7 mouse cellular contexts compared by ENCODE assay signal in genomic region chr8:80493523-80494345, GRCm38 (mm10). TPM values are rescaled to one million over a fixed set of nuclear protein-coding genes. Genes with fewer than 3 reads are reported as not detected.
DNase-seq lines count a peak whose midpoint lies in the region; ATAC-seq and TF ChIP-seq lines count a peak whose summit lies in the region.

Gypa (plus strand) TSS chr8:80493781.

- H3K36me3 ChIP-seq in limb, embryonic 10.5 days = no peaks in the 10 kb centered on the region
- H3K36me3 ChIP-seq in neural tube, embryonic 13.5 days = no peaks in the 10 kb centered on the region

- H3K27ac ChIP-seq in embryonic fibroblast, embryonic 13.5 days (ENCODE audit: insufficient read depth, low read length) = no peak within 1 kb of the TSS
- H3K27ac ChIP-seq in limb, embryonic 10.5 days = peak within 1 kb of the TSS; percentile 61
- H3K27ac ChIP-seq in neural tube, embryonic 13.5 days (replicated peaks) = no peak within 1 kb of the TSS

- H3K27me3 ChIP-seq in limb, embryonic 10.5 days (ENCODE audit: low read depth, poor library complexity, severe bottlenecking) = no peaks in the 10 kb centered on the region
- H3K27me3 ChIP-seq in neural tube, embryonic 13.5 days = no peaks in the 10 kb centered on the region

- H3K9ac ChIP-seq in neural tube, embryonic 13.5 days = peak within 1 kb of the TSS; percentile 64

- peak; percentile 76 for DNase-seq in spleen, adult 12 weeks (ENCODE audit: low spot score)
- DNase-seq in spleen, adult 18-20 months = no peak
- no peak for DNase-seq in limb, embryonic 10.5 days (ENCODE audit: low spot score)
- DNase-seq in layer of hippocampus, postnatal 10 days (ENCODE audit: low spot score in 2 of 2) = no peak
- no peak for DNase-seq in layer of hippocampus, adult 18-20 months (ENCODE audit: low spot score in 2 of 2)

- TF ChIP-seq CTCF in embryonic fibroblast, embryonic 13.5 days (IDR thresholded peaks at IDR 0.05; ENCODE audit: borderline replicate concordance, insufficient read depth, low read length) = no peak

- no peaks in the 10 kb centered on the region for H3K9me3 ChIP-seq in limb, embryonic 10.5 days (replicated peaks)
- no peaks in the 10 kb centered on the region for H3K9me3 ChIP-seq in neural tube, embryonic 13.5 days

- ATAC-seq in neural tube, embryonic 13.5 days (ENCODE audit: low read depth) = peak; percentile 75; the same call in 1 of the 2 replicates

- peak within 1 kb of the TSS; percentile 66 for H3K4me3 ChIP-seq in embryonic fibroblast, embryonic 13.5 days (ENCODE audit: insufficient read depth, low read length)
- H3K4me3 ChIP-seq in limb, embryonic 10.5 days = peak within 1 kb of the TSS; percentile 61
- H3K4me3 ChIP-seq in neural tube, embryonic 13.5 days = peak within 1 kb of the TSS; percentile 49

- H3K4me1 ChIP-seq in embryonic fibroblast, embryonic 13.5 days (ENCODE audit: control insufficient read depth, insufficient read depth, low read length) = no peaks in the 10 kb centered on the region; the same call in 1 of the 2 replicates
- peaks cover 6% of the 10 kb centered on the region for H3K4me1 ChIP-seq in limb, embryonic 10.5 days
- peaks cover 8% of the 10 kb centered on the region for H3K4me1 ChIP-seq in neural tube, embryonic 13.5 days (replicated peaks)

- H3K4me2 ChIP-seq in neural tube, embryonic 13.5 days = peak within 1 kb of the TSS; percentile 63

- TF ChIP-seq POLR2A in embryonic fibroblast, embryonic 13.5 days (IDR thresholded peaks at IDR 0.05; ENCODE audit: low read depth, low read length) = no peak

- WGBS in limb, embryonic 10.5 days = 39% methylated on average over 14 of the region's 14 CpGs
- WGBS in neural tube, embryonic 13.5 days = 28% methylated on average over 14 of the region's 14 CpGs

RNA-seq across cellular contexts. Expression of gene Gypa, which starts in this region (rescaled TPM):
- polyA plus RNA-seq in embryonic fibroblast, embryonic 13.5 days (2011; ENCODE audit: insufficient read length, low read depth, missing spikeins) = not detected in 2 replicates
- polyA plus RNA-seq in limb, embryonic 10.5 days (2016; fragmentation: Nextera tagmentation; extraction: Ambion mirVana) = 12.5 and 13.1 TPM in 2 replicates
- polyA plus RNA-seq in neural tube, embryonic 13.5 days (2015; fragmentation: Nextera tagmentation; extraction: Ambion mirVana) = 3.0 and 3.4 TPM in 2 replicates
- not detected for total RNA-seq in layer of hippocampus, postnatal 10 days (2021)
- total RNA-seq in layer of hippocampus, adult 18-20 months (2021) = under 1 TPM in 1 of 2 experiments, not detected in 1; 0.17 TPM
